Mouse (Mus musculus): ENCODE data around the gene Upk1b. TPM values are rescaled to one million over a fixed set of nuclear protein-coding genes. Genes with fewer than 3 reads are reported as not detected.

The Upk1b gene
- not detected in 2 replicates for polyA plus RNA-seq (2012; ENCODE audit: low replicate concordance)

DNA sequence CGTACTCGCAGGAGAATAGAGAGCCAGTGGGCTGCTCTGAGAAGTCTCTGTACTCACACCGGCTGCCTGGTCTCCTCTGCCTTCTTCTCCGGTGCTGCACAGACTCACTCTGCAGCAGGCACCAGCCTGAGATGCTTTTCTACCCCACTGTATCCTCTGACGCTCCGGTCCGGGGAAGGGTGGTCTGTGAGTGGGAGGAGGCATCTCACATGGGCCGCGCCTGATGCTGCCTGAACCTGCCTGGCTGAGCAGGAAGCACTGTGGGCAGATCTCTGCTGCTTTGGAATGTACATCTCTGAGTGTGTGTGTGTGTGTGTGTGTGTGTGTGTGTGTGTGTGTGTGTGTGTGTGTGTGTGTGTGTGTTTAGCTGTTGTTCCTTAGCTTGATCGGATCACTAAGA lies at the start of gene Upk1b:
Gene Upk1b, minus strand, starts transcription at position 238 of the 400 bp plus-strand sequence.

DNA sequence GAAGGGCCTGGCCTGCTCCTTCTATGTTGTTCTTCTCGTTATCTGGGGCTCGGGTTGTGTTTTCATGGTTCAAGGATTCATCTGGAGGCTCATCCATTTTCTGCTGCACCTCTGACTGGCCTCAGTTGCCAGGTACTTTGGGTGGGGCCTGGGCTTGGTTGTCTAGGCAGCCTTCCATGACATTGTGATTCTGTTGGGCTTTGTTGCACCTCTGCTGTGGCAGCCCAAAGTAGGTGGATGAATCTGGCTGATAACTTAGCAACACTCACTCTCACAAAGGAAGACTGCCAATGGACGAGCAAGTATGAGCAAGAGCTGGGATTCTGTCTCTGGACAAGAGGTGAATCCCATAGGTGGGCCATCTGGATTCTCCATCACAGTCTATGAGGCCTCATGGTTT lies 28.5 kb upstream of the Upk1b start, which contains the start of gene 4930435E12Rik:
Gene 4930435E12Rik, minus strand, starts transcription at position 101 of the 400 bp plus-strand sequence.

GRCm38 (mm10) chr16:38742113-38742658 lies 57.9 kb downstream of the Upk1b start, which contains the start of gene B4galt4:
B4galt4 (plus strand) TSS chr16:38742264.

Other genes starting within 250 kb of the Upk1b start
- 7.6 and 22.1 TPM in 2 replicates for gene Tmem39a, start 241.6 kb downstream of the Upk1b start, polyA plus RNA-seq (2012; ENCODE audit: low replicate concordance)
- 0.98 and 1.2 TPM in 2 replicates for gene Arhgap31, start 87.1 kb downstream of the Upk1b start, polyA plus RNA-seq (2012; ENCODE audit: low replicate concordance)
- 0.51 TPM in 1 of 2 replicates, not detected in the other for gene B4galt4, start 58.1 kb downstream of the Upk1b start, polyA plus RNA-seq (2012; ENCODE audit: low replicate concordance)
- not detected in 2 replicates for gene 4930435E12Rik, start 28.4 kb upstream of the Upk1b start, polyA plus RNA-seq (2012; ENCODE audit: low replicate concordance)
- not detected in 2 replicates for gene Igsf11, start 92.3 kb upstream of the Upk1b start, polyA plus RNA-seq (2012; ENCODE audit: low replicate concordance)